Mouse (Mus musculus): Measurements from ENCODE around the gene Pcdh9.

DNA sequence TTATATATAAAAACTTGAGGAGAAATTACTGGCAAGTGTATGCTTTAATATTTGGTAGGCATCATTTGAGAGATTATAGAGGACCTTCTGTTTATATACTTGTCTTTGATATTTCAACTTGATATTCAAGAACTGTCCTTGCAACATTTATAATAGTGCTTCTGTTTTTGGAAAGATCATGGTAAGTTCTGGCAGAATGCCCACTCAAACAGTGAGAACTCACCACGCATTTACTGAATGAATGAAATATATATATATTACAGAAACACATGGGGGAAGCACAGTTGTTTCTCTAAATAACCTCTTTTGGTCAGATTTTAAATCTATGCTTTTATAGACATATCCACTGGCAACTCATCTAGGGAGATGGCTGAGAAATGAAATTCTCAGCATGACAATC lies 164.7 kb downstream of the Pcdh9 start:
- no peak for TF ChIP-seq POLR2A (IDR thresholded peaks at IDR 0.05; ENCODE audit: insufficient read depth, low read depth, low read length)
- no peak for TF ChIP-seq CTCF (IDR thresholded peaks at IDR 0.05; ENCODE audit: insufficient read depth, low read depth, low read length)
